Mouse (Mus musculus): ENCODE measurements around the gene Ak8. TPM values are rescaled to one million over a fixed set of nuclear protein-coding genes. Genes with fewer than 3 reads are reported as not detected.

Gene Ak8
- not detected for polyA plus RNA-seq (2014; fragmentation: Illumina TruSeq; extraction: RNeasy Lipid Tissue Mini Kit (QIAGEN cat#74804); ENCODE audit: low read depth, low replicate concordance)

DNA sequence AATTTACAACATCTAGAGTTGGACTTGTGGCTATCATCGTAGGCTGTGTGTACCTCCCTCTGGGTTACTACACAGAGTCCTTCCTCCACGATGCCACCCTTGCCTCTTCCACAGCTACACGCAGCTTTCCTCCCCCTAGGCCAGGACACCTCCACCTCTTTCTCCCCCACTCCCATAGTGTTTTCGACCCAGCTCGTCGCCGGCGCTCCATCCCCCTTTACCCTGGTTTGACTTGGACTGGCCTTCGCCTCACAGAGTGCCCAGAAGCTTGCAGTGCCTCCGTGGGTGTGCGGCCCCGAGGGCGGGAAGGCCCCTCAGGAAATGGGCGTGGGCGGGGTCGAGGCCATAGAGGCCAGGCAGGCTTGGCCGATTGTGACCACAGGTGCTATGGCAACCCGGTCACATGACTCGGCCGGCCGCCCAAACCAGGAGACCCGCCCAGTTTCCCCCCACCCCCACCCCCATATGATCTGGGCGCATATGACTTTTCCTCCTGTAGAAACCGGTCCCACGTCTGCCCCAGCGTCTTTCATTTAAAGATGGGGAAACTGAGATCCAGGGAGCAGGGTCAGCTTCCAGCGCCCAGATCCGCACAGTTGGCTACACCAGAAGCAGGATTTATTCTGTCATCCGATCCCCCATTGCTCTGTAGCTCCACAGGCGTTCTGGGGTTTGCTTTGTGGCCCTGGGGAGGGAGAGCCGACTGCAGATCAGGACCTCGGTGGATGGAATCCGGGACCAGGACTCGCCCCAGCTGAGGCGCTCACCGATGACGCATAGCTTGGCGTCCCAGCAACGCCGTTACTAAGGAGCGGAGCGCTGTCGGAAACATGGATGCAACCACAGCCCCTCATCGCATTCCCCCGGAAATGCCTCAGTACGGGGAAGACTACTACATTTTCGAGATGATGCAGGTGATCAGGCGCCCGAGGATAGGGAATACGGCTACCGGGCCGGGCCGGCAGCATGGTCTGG lies at the start of gene Ak8, which contains the start of gene Spaca9:
Gene Ak8, plus strand, starts transcription at position 804 of the 975 bp plus-strand sequence.
Gene Spaca9, minus strand, starts transcription at position 367 of the 975 bp plus-strand sequence.

DNA sequence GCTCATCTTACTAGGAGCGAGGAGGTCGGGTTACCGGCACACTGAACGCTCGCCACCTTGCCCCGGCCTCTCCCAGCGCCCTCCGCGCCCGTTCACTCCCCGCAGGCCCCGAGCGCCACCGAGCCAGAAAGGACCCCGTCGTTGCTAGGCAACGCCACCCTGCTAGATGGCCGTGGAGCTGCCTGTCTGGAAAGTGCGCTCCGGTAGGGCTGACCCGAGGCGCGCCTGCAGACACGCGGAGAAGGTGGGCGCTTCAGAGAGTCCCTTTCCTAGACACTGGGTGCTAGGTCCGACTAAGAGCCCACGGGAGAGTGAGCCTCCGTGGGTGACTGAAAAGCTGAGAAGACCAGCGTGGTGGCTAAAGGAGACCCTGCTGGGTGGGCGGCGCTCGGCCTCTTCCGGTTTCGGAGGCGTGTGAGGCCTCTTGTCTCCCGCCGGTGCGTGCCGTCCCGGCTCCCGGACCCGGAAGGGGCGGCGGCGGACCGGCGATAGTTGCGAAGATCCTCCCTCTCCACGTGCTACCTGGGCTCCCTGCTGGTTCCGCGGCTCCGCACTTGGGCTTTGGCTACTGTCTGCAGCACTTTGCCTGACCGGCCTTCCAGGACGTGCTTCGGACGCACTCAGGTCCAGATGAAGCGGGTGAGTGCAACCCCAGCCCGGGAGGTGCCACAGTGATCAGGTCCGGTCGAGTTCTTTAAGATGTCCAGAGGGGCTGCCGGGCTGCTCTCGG lies 140.4 kb downstream of the Ak8 start, which contains the start of the genes Gtf3c4 and Ddx31:
Gene Gtf3c4, minus strand, starts transcription at position 139 of the 730 bp plus-strand sequence.
Gene Ddx31, plus strand, starts transcription at position 185 of the 730 bp plus-strand sequence.

Other genes starting within 250 kb of the Ak8 start
- not detected for gene 1700007K13Rik, start 233.8 kb upstream of the Ak8 start, polyA plus RNA-seq (2014; fragmentation: Illumina TruSeq; extraction: RNeasy Lipid Tissue Mini Kit (QIAGEN cat#74804); ENCODE audit: low read depth, low replicate concordance)
- gene Mrps2, start 232.1 kb upstream of the Ak8 start, polyA plus RNA-seq (2014; fragmentation: Illumina TruSeq; extraction: RNeasy Lipid Tissue Mini Kit (QIAGEN cat#74804); ENCODE audit: low read depth, low replicate concordance) = 102 TPM
- gene Gbgt1, start 203.3 kb upstream of the Ak8 start, polyA plus RNA-seq (2014; fragmentation: Illumina TruSeq; extraction: RNeasy Lipid Tissue Mini Kit (QIAGEN cat#74804); ENCODE audit: low read depth, low replicate concordance) = not detected
- not detected for gene Gm10134, start 194.1 kb upstream of the Ak8 start, polyA plus RNA-seq (2014; fragmentation: Illumina TruSeq; extraction: RNeasy Lipid Tissue Mini Kit (QIAGEN cat#74804); ENCODE audit: low read depth, low replicate concordance)
- 11.4 TPM for gene Ralgds, start 187.0 kb upstream of the Ak8 start, polyA plus RNA-seq (2014; fragmentation: Illumina TruSeq; extraction: RNeasy Lipid Tissue Mini Kit (QIAGEN cat#74804); ENCODE audit: low read depth, low replicate concordance)
- not detected for gene Cel, start 136.8 kb upstream of the Ak8 start, polyA plus RNA-seq (2014; fragmentation: Illumina TruSeq; extraction: RNeasy Lipid Tissue Mini Kit (QIAGEN cat#74804); ENCODE audit: low read depth, low replicate concordance)
- gene Gtf3c5, start 116.4 kb upstream of the Ak8 start, polyA plus RNA-seq (2014; fragmentation: Illumina TruSeq; extraction: RNeasy Lipid Tissue Mini Kit (QIAGEN cat#74804); ENCODE audit: low read depth, low replicate concordance) = 3.7 TPM
- not detected for gene Gfi1b, start 78.2 kb upstream of the Ak8 start, polyA plus RNA-seq (2014; fragmentation: Illumina TruSeq; extraction: RNeasy Lipid Tissue Mini Kit (QIAGEN cat#74804); ENCODE audit: low read depth, low replicate concordance)
- 7.3 TPM for gene Tsc1, start 58.9 kb upstream of the Ak8 start, polyA plus RNA-seq (2014; fragmentation: Illumina TruSeq; extraction: RNeasy Lipid Tissue Mini Kit (QIAGEN cat#74804); ENCODE audit: low read depth, low replicate concordance)
- not detected for gene Spaca9, start 437 bp upstream of the Ak8 start, polyA plus RNA-seq (2014; fragmentation: Illumina TruSeq; extraction: RNeasy Lipid Tissue Mini Kit (QIAGEN cat#74804); ENCODE audit: low read depth, low replicate concordance)
- 31.6 TPM for gene Gtf3c4, start 140.2 kb downstream of the Ak8 start, polyA plus RNA-seq (2014; fragmentation: Illumina TruSeq; extraction: RNeasy Lipid Tissue Mini Kit (QIAGEN cat#74804); ENCODE audit: low read depth, low replicate concordance)
- 10.7 TPM for gene Ddx31, start 140.2 kb downstream of the Ak8 start, polyA plus RNA-seq (2014; fragmentation: Illumina TruSeq; extraction: RNeasy Lipid Tissue Mini Kit (QIAGEN cat#74804); ENCODE audit: low read depth, low replicate concordance)
- gene Barhl1, start 216.5 kb downstream of the Ak8 start, polyA plus RNA-seq (2014; fragmentation: Illumina TruSeq; extraction: RNeasy Lipid Tissue Mini Kit (QIAGEN cat#74804); ENCODE audit: low read depth, low replicate concordance) = not detected